In the genomic region with DNA sequence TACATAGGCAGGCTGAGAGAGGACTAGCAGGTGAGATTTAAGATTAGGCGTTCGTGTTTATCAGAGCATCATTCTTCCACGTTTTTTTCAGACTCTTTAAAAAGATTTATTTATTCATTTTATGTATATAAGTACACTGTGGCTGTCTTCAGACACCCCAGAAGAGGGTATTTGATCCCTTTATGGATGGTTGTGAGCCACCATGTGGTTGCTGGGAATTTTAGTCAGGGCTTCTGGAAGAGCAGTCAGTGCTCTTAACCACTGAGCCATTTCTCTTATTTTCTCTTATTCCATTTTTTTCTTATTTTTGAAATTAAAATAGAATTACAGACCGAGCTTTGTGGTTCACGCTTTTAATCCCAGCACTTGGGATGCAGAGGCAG, we compare ENCODE assay signal across 8 mouse cellular contexts. TPM values are rescaled to one million over a fixed set of nuclear protein-coding genes. Genes with fewer than 3 reads are reported as not detected.
A peak's percentile ranks its signal among the peaks of the same experiment; 100 is the strongest.
DNase-seq lines count a peak whose midpoint lies in the region; ATAC-seq and TF ChIP-seq lines count a peak whose summit lies in the region.

No protein-coding gene starts in this region.

- H3K9me3 ChIP-seq in heart, embryonic 12.5 days (replicated peaks) = no peaks in the 10 kb centered on the region
- H3K9me3 ChIP-seq in G1E (replicated peaks) = no peaks in the 10 kb centered on the region
- H3K9me3 ChIP-seq in heart, embryonic 16.5 days (replicated peaks; ENCODE audit: control insufficient read depth, low read length) = no peaks in the 10 kb centered on the region
- H3K9me3 ChIP-seq in liver, embryonic 16.5 days (replicated peaks; ENCODE audit: control insufficient read depth, low read length) = no peaks in the 10 kb centered on the region

- H3K4me2 ChIP-seq in heart, embryonic 12.5 days = peak overlapping the region; percentile 88
- peak overlapping the region; percentile 66 for H3K4me2 ChIP-seq in heart, embryonic 16.5 days (ENCODE audit: low read depth, low read length)
- H3K4me2 ChIP-seq in liver, embryonic 16.5 days (ENCODE audit: low read depth, low read length) = peak overlapping the region; percentile 86

- ATAC-seq in heart, embryonic 12.5 days (ENCODE audit: insufficient number of reproducible peaks, low FRiP score) = peak; percentile 27; the same call in 1 of the 2 replicates
- ATAC-seq in G1E (ENCODE audit: extremely low read depth, insufficient number of reproducible peaks, low FRiP score, poor library complexity, severe bottlenecking) = no peak
- no peak for ATAC-seq in heart, embryonic 16.5 days (replicated peaks; ENCODE audit: extremely low read depth, insufficient read depth, low FRiP score)
- ATAC-seq in liver, embryonic 16.5 days (ENCODE audit: low read depth) = no peak

- DNase-seq in heart, postnatal 25 days (ENCODE audit: low spot score) = no peak
- no peak for DNase-seq in G1E (ENCODE audit: low spot score)
- no peak for DNase-seq in adrenal gland, adult (ENCODE audit: inconsistent age in 2 of 2, low spot score in 1 of 2)
- no peak for DNase-seq in layer of hippocampus, adult 8-10 months (ENCODE audit: low spot score in 2 of 2)
- no peak for DNase-seq in cerebellum, adult 11-12 months

- peaks cover 14% of the 10 kb centered on the region for H3K36me3 ChIP-seq in heart, embryonic 12.5 days
- H3K36me3 ChIP-seq in G1E (replicated peaks) = peaks cover 30% of the 10 kb centered on the region
- peaks cover 1% of the 10 kb centered on the region; the same call in 1 of the 2 replicates for H3K36me3 ChIP-seq in heart, embryonic 16.5 days (ENCODE audit: control insufficient read depth, insufficient read depth)
- peaks cover 9% of the 10 kb centered on the region for H3K36me3 ChIP-seq in liver, embryonic 16.5 days (ENCODE audit: control insufficient read depth, insufficient read depth)

- intact Hi-C loops in heart, postnatal 25 days (cut with DNase I) = loop anchor here (1.0 to 2.0 kb wide), 2 partner anchors 25 to 58 kb away; partner anchors contain the start of genes Fam98c and Yif1b

- no peak overlapping the region for H3K27ac ChIP-seq in heart, embryonic 12.5 days (ENCODE audit: poor library complexity, severe bottlenecking)
- H3K27ac ChIP-seq in heart, embryonic 16.5 days (ENCODE audit: low read length) = no peak overlapping the region; the same call in 1 of the 2 replicates
- H3K27ac ChIP-seq in liver, embryonic 16.5 days (ENCODE audit: low read length) = peak overlapping the region; percentile 77

- peak overlapping the region; percentile 80 for H3K4me3 ChIP-seq in heart, embryonic 12.5 days
- peak overlapping the region; percentile 83 for H3K4me3 ChIP-seq in G1E (ENCODE audit: low read depth, low read length)
- H3K4me3 ChIP-seq in heart, embryonic 16.5 days (ENCODE audit: low read length) = peak overlapping the region; percentile 72
- H3K4me3 ChIP-seq in liver, embryonic 16.5 days (ENCODE audit: low read depth, low read length) = peak overlapping the region; percentile 79

- no peak for TF ChIP-seq CTCF in G1E (IDR thresholded peaks at IDR 0.05; ENCODE audit: low read depth, low read length)

- WGBS in heart, embryonic 12.5 days = 38% methylated on average over 5 of the region's 5 CpGs
- 41% methylated on average over 5 of the region's 5 CpGs for WGBS in heart, embryonic 16.5 days
- WGBS in liver, embryonic 16.5 days (ENCODE audit: insufficient replicate concordance) = 44% methylated on average over 5 of the region's 5 CpGs

- no peak overlapping the region for H3K9ac ChIP-seq in heart, embryonic 12.5 days
- no peak overlapping the region for H3K9ac ChIP-seq in heart, embryonic 16.5 days (ENCODE audit: low read length)
- peak overlapping the region; percentile 51 for H3K9ac ChIP-seq in liver, embryonic 16.5 days (ENCODE audit: low read depth, low read length)

- no peaks in the 10 kb centered on the region for H3K27me3 ChIP-seq in heart, embryonic 12.5 days (replicated peaks)
- no peaks in the 10 kb centered on the region for H3K27me3 ChIP-seq in G1E (ENCODE audit: insufficient read depth, low read length)
- no peaks in the 10 kb centered on the region for H3K27me3 ChIP-seq in heart, embryonic 16.5 days (ENCODE audit: control insufficient read depth, insufficient read depth, low read length)
- H3K27me3 ChIP-seq in liver, embryonic 16.5 days (ENCODE audit: control insufficient read depth, insufficient read depth, low read depth, low read length) = no peaks in the 10 kb centered on the region

- peaks cover 18% of the 10 kb centered on the region for H3K4me1 ChIP-seq in heart, embryonic 12.5 days (replicated peaks)
- peaks cover 28% of the 10 kb centered on the region for H3K4me1 ChIP-seq in G1E (ENCODE audit: insufficient read depth, low read depth, low read length)
- H3K4me1 ChIP-seq in heart, embryonic 16.5 days (ENCODE audit: control insufficient read depth, insufficient read depth, low read length) = peaks cover 12% of the 10 kb centered on the region
- H3K4me1 ChIP-seq in liver, embryonic 16.5 days (ENCODE audit: control insufficient read depth, low read depth, low read length) = peaks cover 16% of the 10 kb centered on the region

RNA-seq across cellular contexts. Expression of gene Psmd8, which starts 0.3 kb away (rescaled TPM):
- polyA plus RNA-seq in heart, embryonic 12.5 days (2016; fragmentation: Nextera tagmentation; extraction: Ambion mirVana) = 221 and 225 TPM in 2 replicates
- total RNA-seq in heart, postnatal 25 days (2021) = 100 to 1,000 TPM; 118 to 125 TPM
- 157 TPM in 2 replicates for total RNA-seq in G1E (2014; fragmentation: Nextera tagmentation)
- 187 and 209 TPM in 2 replicates for total RNA-seq in G1E (2017)
- 103 and 111 TPM in 2 replicates for polyA plus RNA-seq in G1E (2012)
- 218 and 225 TPM in 2 replicates for polyA plus RNA-seq in heart, embryonic 16.5 days (2015; fragmentation: Nextera tagmentation; extraction: Ambion mirVana)
- 106 and 111 TPM in 2 replicates for polyA plus RNA-seq in liver, embryonic 16.5 days (2015; fragmentation: Nextera tagmentation; extraction: Ambion mirVana)
- total RNA-seq in layer of hippocampus, adult 8-10 months (2022) = 100 to 1,000 TPM; 116 to 137 (median 132) TPM

RNA-seq across cellular contexts. Expression of gene Spred3, which starts 10.6 kb away (rescaled TPM):
- polyA plus RNA-seq in heart, embryonic 12.5 days (2016; fragmentation: Nextera tagmentation; extraction: Ambion mirVana) = 1.6 and 2.1 TPM in 2 replicates
- total RNA-seq in heart, postnatal 25 days (2021) = under 1 TPM; 0.36 to 0.49 TPM
- 1.3 and 1.5 TPM in 2 replicates for total RNA-seq in G1E (2014; fragmentation: Nextera tagmentation)
- total RNA-seq in G1E (2017) = 0.41 and 0.44 TPM in 2 replicates
- 0.21 and 0.23 TPM in 2 replicates for polyA plus RNA-seq in G1E (2012)
- polyA plus RNA-seq in heart, embryonic 16.5 days (2015; fragmentation: Nextera tagmentation; extraction: Ambion mirVana) = 1.2 and 2.0 TPM in 2 replicates
- 0.19 and 0.25 TPM in 2 replicates for polyA plus RNA-seq in liver, embryonic 16.5 days (2015; fragmentation: Nextera tagmentation; extraction: Ambion mirVana)
- total RNA-seq in layer of hippocampus, adult 8-10 months (2022) = 10 to 100 TPM; 40.6 to 59.3 (median 47.8) TPM

RNA-seq across cellular contexts. Expression of gene Ggn, which starts 10.8 kb away (rescaled TPM):
- 0.21 and 0.41 TPM in 2 replicates for polyA plus RNA-seq in heart, embryonic 12.5 days (2016; fragmentation: Nextera tagmentation; extraction: Ambion mirVana)
- under 1 TPM; 0.39 to 0.45 TPM for total RNA-seq in heart, postnatal 25 days (2021)
- total RNA-seq in G1E (2014; fragmentation: Nextera tagmentation) (not detected in 2 replicates), G1E (2017) (0.22 TPM in 1 of 2 replicates, not detected in the other)
- 0.21 and 0.36 TPM in 2 replicates for polyA plus RNA-seq in G1E (2012)
- polyA plus RNA-seq in heart, embryonic 16.5 days (2015; fragmentation: Nextera tagmentation; extraction: Ambion mirVana) = 0.14 and 0.59 TPM in 2 replicates
- 0.09 TPM in 1 of 2 replicates, not detected in the other for polyA plus RNA-seq in liver, embryonic 16.5 days (2015; fragmentation: Nextera tagmentation; extraction: Ambion mirVana)
- total RNA-seq in layer of hippocampus, adult 8-10 months (2022) = 1 to 10 TPM in 2 of 4 experiments, under 1 TPM in 2; 0.69 to 1.4 (median 0.88) TPM

RNA-seq across cellular contexts. Expression of gene Fam98c, which starts 24.8 kb away (rescaled TPM):
- 13.5 TPM in 2 replicates for polyA plus RNA-seq in heart, embryonic 12.5 days (2016; fragmentation: Nextera tagmentation; extraction: Ambion mirVana)
- total RNA-seq in heart, postnatal 25 days (2021) = 10 to 100 TPM; 11.2 to 11.4 TPM
- total RNA-seq in G1E (2014; fragmentation: Nextera tagmentation) (29.6 and 33.9 TPM in 2 replicates), G1E (2017) (21.9 and 26.0 TPM in 2 replicates)
- polyA plus RNA-seq in G1E (2012) = 70.4 and 73.8 TPM in 2 replicates
- polyA plus RNA-seq in heart, embryonic 16.5 days (2015; fragmentation: Nextera tagmentation; extraction: Ambion mirVana) = 17.3 and 18.8 TPM in 2 replicates
- polyA plus RNA-seq in liver, embryonic 16.5 days (2015; fragmentation: Nextera tagmentation; extraction: Ambion mirVana) = 3.8 and 4.9 TPM in 2 replicates
- 10 to 100 TPM; 27.9 to 32.4 (median 29.9) TPM for total RNA-seq in layer of hippocampus, adult 8-10 months (2022)

RNA-seq across cellular contexts. Expression of gene Catsperg1, which starts 33.0 kb away (rescaled TPM):
- polyA plus RNA-seq in heart, embryonic 12.5 days (2016; fragmentation: Nextera tagmentation; extraction: Ambion mirVana) = 0.38 and 0.44 TPM in 2 replicates
- total RNA-seq in heart, postnatal 25 days (2021) = under 1 TPM; 0.16 to 0.34 TPM
- 3.0 and 12.0 TPM in 2 replicates for total RNA-seq in G1E (2014; fragmentation: Nextera tagmentation)
- total RNA-seq in G1E (2017) = 1.5 and 2.1 TPM in 2 replicates
- polyA plus RNA-seq in G1E (2012) = 0.04 and 0.06 TPM in 2 replicates
- 0.09 and 0.45 TPM in 2 replicates for polyA plus RNA-seq in heart, embryonic 16.5 days (2015; fragmentation: Nextera tagmentation; extraction: Ambion mirVana)
- 0.15 and 0.35 TPM in 2 replicates for polyA plus RNA-seq in liver, embryonic 16.5 days (2015; fragmentation: Nextera tagmentation; extraction: Ambion mirVana)
- total RNA-seq in layer of hippocampus, adult 8-10 months (2022) = 1 to 10 TPM; 1.5 to 3.1 (median 2.1) TPM
